Mouse (Mus musculus) T-helper 1 cell (primary cell): Measurements from ENCODE around the gene Osgin1.

Experiments
- in situ Hi-C: fragments of 300-600 bp; cut with MboI, MseI; formaldehyde crosslinking; loops from one replicate; pipeline ENCODE4 v1.15.1; 2025; ENCODE audit warnings: high pct_unique_total_duplicates

The Osgin1 gene

GRCm38 (mm10) chr8:119442013-119442412, 8.1 kb downstream of the Osgin1 start:
- in situ Hi-C loops: no loop called here

- in situ Hi-C loops: no loop called here
Measured at GRCm38 (mm10) chr8:119442970-119443369, 9.0 kb downstream of the Osgin1 start.

- in situ Hi-C loops: loop anchor here (5.0 kb wide), 1 partner anchor 161 kb away; the partner anchor contains the start of gene Taf1c
Measured at GRCm38 (mm10) chr8:119446211-119446989, 12.5 kb downstream of the Osgin1 start, which contains the start of gene Necab2. Gene Necab2 (plus strand): TSS chr8:119446719.

GRCm38 (mm10) chr8:119446990-119447780, 13.3 kb downstream of the Osgin1 start:
- in situ Hi-C loops: loop anchor here (5.0 kb wide), 1 partner anchor 160 kb away; the partner anchor contains the start of gene Taf1c

GRCm38 (mm10) chr8:119447781-119448170, 13.9 kb downstream of the Osgin1 start:
- in situ Hi-C loops: loop anchor here (5.0 kb wide), 1 partner anchor 160 kb away; the partner anchor contains the start of gene Taf1c

GRCm38 (mm10) chr8:119449627-119450026, 15.7 kb downstream of the Osgin1 start:
- in situ Hi-C loops: loop anchor here (5.0 kb wide), 1 partner anchor 158 kb away; the partner anchor contains the start of gene Taf1c

- in situ Hi-C loops: no loop called here
Measured at GRCm38 (mm10) chr8:119451131-119451530, 17.2 kb downstream of the Osgin1 start.

- in situ Hi-C loops: no loop called here
Measured at GRCm38 (mm10) chr8:119452919-119453318, 19.0 kb downstream of the Osgin1 start.

- in situ Hi-C loops: no loop called here
Measured at GRCm38 (mm10) chr8:119456045-119456444, 22.1 kb downstream of the Osgin1 start.

- in situ Hi-C loops: no loop called here
Measured at GRCm38 (mm10) chr8:119459724-119460123, 25.8 kb downstream of the Osgin1 start.

- in situ Hi-C loops: no loop called here
Measured at GRCm38 (mm10) chr8:119461356-119461755, 27.4 kb downstream of the Osgin1 start.

- in situ Hi-C loops: no loop called here
Measured at GRCm38 (mm10) chr8:119463709-119464108, 29.8 kb downstream of the Osgin1 start.

- in situ Hi-C loops: no loop called here
Measured at GRCm38 (mm10) chr8:119466105-119466504, 32.2 kb downstream of the Osgin1 start.

- in situ Hi-C loops: no loop called here
Measured at GRCm38 (mm10) chr8:119466794-119467193, 32.9 kb downstream of the Osgin1 start.

- in situ Hi-C loops: no loop called here
Measured at GRCm38 (mm10) chr8:119468091-119468490, 34.2 kb downstream of the Osgin1 start.

GRCm38 (mm10) chr8:119478684-119479083, 44.8 kb downstream of the Osgin1 start:
- in situ Hi-C loops: no loop called here

GRCm38 (mm10) chr8:119484145-119484896, 50.4 kb downstream of the Osgin1 start:
- in situ Hi-C loops: no loop called here

- in situ Hi-C loops: no loop called here
Measured at GRCm38 (mm10) chr8:119487093-119487492, 53.2 kb downstream of the Osgin1 start.
